Mouse (Mus musculus): ENCODE measurements around the gene Slc5a4b. TPM values are rescaled to one million over a fixed set of nuclear protein-coding genes. Genes with fewer than 3 reads are reported as not detected.

Gene Slc5a4b
- total and polyA plus RNA-seq, 2 experiments from 2014 or later = 0.06 TPM; not detected in 1

GRCm38 (mm10) chr10:76030496-76030895 is 80.3 kb downstream of the Slc5a4b start:
- Histone ChIP-seq H3K4me3 (ENCODE audit: low read depth, low read length) (no peak overlapping the region), H3K9me3 (ENCODE audit: low read length) (no peaks in the 10 kb centered on the region), H3K4me2 (ENCODE audit: low read depth, low read length, poor library complexity, severe bottlenecking) (no peak overlapping the region), H3K9ac (replicated peaks; ENCODE audit: low read length, poor library complexity, severe bottlenecking) (no peak overlapping the region), H3K27me3 (ENCODE audit: insufficient read depth, low read length) (no peaks in the 10 kb centered on the region), H3K36me3 (ENCODE audit: insufficient read depth, low read length) (0 out of 2 replicates have a peak, but pooled peaks cover 3% of the 10 kb centered on the region), H3K27ac (ENCODE audit: low read depth, low read length) (no peak overlapping the region), H3K4me1 (ENCODE audit: insufficient read depth, low read length) (no peaks in the 10 kb centered on the region)
- 71% methylated on average over 5 of the region's 5 CpGs for WGBS
- TF ChIP-seq CTCF (IDR thresholded peaks at IDR 0.05) = no peak
- DNase-seq (ENCODE audit: low spot score) (no peak), ATAC-seq (ENCODE audit: low FRiP score) (no peak)

- no peaks in the 10 kb centered on the region for H3K9me3 ChIP-seq (ENCODE audit: low read length)
- DNase-seq (ENCODE audit: low spot score) (no peak), ATAC-seq (ENCODE audit: low FRiP score) (no peak)
- no peaks in the 10 kb centered on the region for H3K36me3 ChIP-seq (ENCODE audit: insufficient read depth, low read length)
- H3K4me2 ChIP-seq (ENCODE audit: low read depth, low read length, poor library complexity, severe bottlenecking) = no peak overlapping the region
- TF ChIP-seq CTCF (IDR thresholded peaks at IDR 0.05) = no peak
- H3K4me3 ChIP-seq (ENCODE audit: low read depth, low read length) = no peak overlapping the region
- H3K9ac ChIP-seq (replicated peaks; ENCODE audit: low read length, poor library complexity, severe bottlenecking) = no peak overlapping the region
- no peaks in the 10 kb centered on the region for H3K4me1 ChIP-seq (ENCODE audit: insufficient read depth, low read length)
- 62% methylated on average over 5 of the region's 5 CpGs for WGBS
- no peaks in the 10 kb centered on the region for H3K27me3 ChIP-seq (ENCODE audit: insufficient read depth, low read length)
- no peak overlapping the region for H3K27ac ChIP-seq (ENCODE audit: low read depth, low read length)
Observed at GRCm38 (mm10) chr10:76029276-76029675, 81.5 kb downstream of the Slc5a4b start.

- WGBS = 80% methylated on average over 9 of the region's 9 CpGs
- no peaks in the 10 kb centered on the region for H3K36me3 ChIP-seq (ENCODE audit: insufficient read depth, low read length)
- no peaks in the 10 kb centered on the region for H3K9me3 ChIP-seq (ENCODE audit: low read length)
- no peaks in the 10 kb centered on the region for H3K27me3 ChIP-seq (ENCODE audit: insufficient read depth, low read length)
- H3K4me1 ChIP-seq (ENCODE audit: insufficient read depth, low read length) = no peaks in the 10 kb centered on the region
- H3K27ac ChIP-seq (ENCODE audit: low read depth, low read length) = no peak overlapping the region
- DNase-seq (ENCODE audit: low spot score) (no peak), ATAC-seq (ENCODE audit: low FRiP score) (no peak)
- no peak for TF ChIP-seq CTCF (IDR thresholded peaks at IDR 0.05)
- H3K4me2 ChIP-seq (ENCODE audit: low read depth, low read length, poor library complexity, severe bottlenecking) = no peak overlapping the region
- no peak overlapping the region for H3K4me3 ChIP-seq (ENCODE audit: low read depth, low read length)
- H3K9ac ChIP-seq (replicated peaks; ENCODE audit: low read length, poor library complexity, severe bottlenecking) = no peak overlapping the region
Observed at GRCm38 (mm10) chr10:76028396-76028795, 82.4 kb downstream of the Slc5a4b start.

GRCm38 (mm10) chr10:76028016-76028366 is 82.8 kb downstream of the Slc5a4b start:
- no peaks in the 10 kb centered on the region for H3K36me3 ChIP-seq (ENCODE audit: insufficient read depth, low read length)
- no peaks in the 10 kb centered on the region for H3K9me3 ChIP-seq (ENCODE audit: low read length)
- no peak for DNase-seq (ENCODE audit: low spot score)
- no peak overlapping the region for H3K4me2 ChIP-seq (ENCODE audit: low read depth, low read length, poor library complexity, severe bottlenecking)
- ATAC-seq (ENCODE audit: low FRiP score) = no peak
- no peak for TF ChIP-seq CTCF (IDR thresholded peaks at IDR 0.05)
- WGBS = 28% methylated on average over 4 of the region's 4 CpGs
- H3K27ac ChIP-seq (ENCODE audit: low read depth, low read length) = no peak overlapping the region
- H3K27me3 ChIP-seq (ENCODE audit: insufficient read depth, low read length) = no peaks in the 10 kb centered on the region
- no peak overlapping the region for H3K4me3 ChIP-seq (ENCODE audit: low read depth, low read length)
- no peak overlapping the region for H3K9ac ChIP-seq (replicated peaks; ENCODE audit: low read length, poor library complexity, severe bottlenecking)
- H3K4me1 ChIP-seq (ENCODE audit: insufficient read depth, low read length) = no peaks in the 10 kb centered on the region

- Histone ChIP-seq H3K27ac (ENCODE audit: low read depth, low read length) (no peak overlapping the region), H3K9ac (replicated peaks; ENCODE audit: low read length, poor library complexity, severe bottlenecking) (no peak overlapping the region), H3K4me3 (ENCODE audit: low read depth, low read length) (no peak overlapping the region), H3K4me1 (ENCODE audit: insufficient read depth, low read length) (no peaks in the 10 kb centered on the region), H3K27me3 (ENCODE audit: insufficient read depth, low read length) (no peaks in the 10 kb centered on the region), H3K36me3 (ENCODE audit: insufficient read depth, low read length) (no peaks in the 10 kb centered on the region), H3K4me2 (ENCODE audit: low read depth, low read length, poor library complexity, severe bottlenecking) (no peak overlapping the region), H3K9me3 (ENCODE audit: low read length) (no peaks in the 10 kb centered on the region)
- DNase-seq (ENCODE audit: low spot score) (no peak), ATAC-seq (ENCODE audit: low FRiP score) (no peak)
- TF ChIP-seq CTCF (IDR thresholded peaks at IDR 0.05) = no peak
- 72% methylated on average over 11 of the region's 12 CpGs for WGBS
Observed at GRCm38 (mm10) chr10:76027127-76028015, 83.4 kb downstream of the Slc5a4b start.

- ATAC-seq (ENCODE audit: low FRiP score) (no peak), DNase-seq (ENCODE audit: low spot score) (no peak)
- no peaks in the 10 kb centered on the region for H3K9me3 ChIP-seq (ENCODE audit: low read length)
- 94% methylated on average over 9 of the region's 10 CpGs for WGBS
- no peaks in the 10 kb centered on the region for H3K4me1 ChIP-seq (ENCODE audit: insufficient read depth, low read length)
- no peaks in the 10 kb centered on the region for H3K36me3 ChIP-seq (ENCODE audit: insufficient read depth, low read length)
- H3K4me3 ChIP-seq (ENCODE audit: low read depth, low read length) = no peak overlapping the region
- no peak overlapping the region for H3K9ac ChIP-seq (replicated peaks; ENCODE audit: low read length, poor library complexity, severe bottlenecking)
- H3K4me2 ChIP-seq (ENCODE audit: low read depth, low read length, poor library complexity, severe bottlenecking) = no peak overlapping the region
- no peak overlapping the region for H3K27ac ChIP-seq (ENCODE audit: low read depth, low read length)
- H3K27me3 ChIP-seq (ENCODE audit: insufficient read depth, low read length) = no peaks in the 10 kb centered on the region
- TF ChIP-seq CTCF (IDR thresholded peaks at IDR 0.05) = no peak
Observed at GRCm38 (mm10) chr10:76025470-76026190, 85.1 kb downstream of the Slc5a4b start.

Measured in midbrain, postnatal 0 days (tissue).